Mouse (Mus musculus) frontal cortex, postnatal 14 days (tissue): ENCODE data around the gene Ddost.

ENCODE experiments used
- DNase-seq, 2 experiments: peaks; one replicate each; pipeline ENCODE4 v3.0.0; 2022; ENCODE audit warnings: low spot score in 2 of 2

Ddost gene

GRCm38 (mm10) chr4:138337341-138337740 is 32.8 kb downstream of the Ddost start:
- no peak for DNase-seq

GRCm38 (mm10) chr4:138339963-138340362 is 35.4 kb downstream of the Ddost start:
- no peak for DNase-seq

- no peak for DNase-seq
Measured at GRCm38 (mm10) chr4:138341393-138341792, 36.9 kb downstream of the Ddost start.

GRCm38 (mm10) chr4:138342048-138342447 is 37.5 kb downstream of the Ddost start:
- DNase-seq: no peak

GRCm38 (mm10) chr4:138342778-138343177 is 38.2 kb downstream of the Ddost start:
- DNase-seq: no peak

GRCm38 (mm10) chr4:138343341-138343837 is 38.9 kb downstream of the Ddost start:
- no peak for DNase-seq

GRCm38 (mm10) chr4:138344891-138345545 is 40.5 kb downstream of the Ddost start:
- no peak for DNase-seq

- DNase-seq: no peak
Measured at GRCm38 (mm10) chr4:138347280-138347679, 42.8 kb downstream of the Ddost start.

GRCm38 (mm10) chr4:138348716-138349115 is 44.2 kb downstream of the Ddost start:
- DNase-seq: no peak

- no peak for DNase-seq
Measured at GRCm38 (mm10) chr4:138351821-138352220, 47.3 kb downstream of the Ddost start.

GRCm38 (mm10) chr4:138352692-138353091 is 48.2 kb downstream of the Ddost start:
- no peak for DNase-seq

GRCm38 (mm10) chr4:138353438-138354171 is 49.1 kb downstream of the Ddost start:
- DNase-seq: no peak

GRCm38 (mm10) chr4:138355496-138355895 is 51.0 kb downstream of the Ddost start:
- no peak for DNase-seq

GRCm38 (mm10) chr4:138356141-138356540 is 51.6 kb downstream of the Ddost start:
- DNase-seq: no peak

- no peak for DNase-seq
Measured at GRCm38 (mm10) chr4:138356551-138356950, 52.0 kb downstream of the Ddost start.

- no peak for DNase-seq
Measured at GRCm38 (mm10) chr4:138358176-138358575, 53.6 kb downstream of the Ddost start.

- no peak for DNase-seq
Measured at GRCm38 (mm10) chr4:138361370-138361821, 56.9 kb downstream of the Ddost start.
